Mouse (Mus musculus): Measurements from ENCODE around the gene Kcnq1.

Kcnq1 gene

GRCm38 (mm10) chr7:143364969-143365839 is 259.0 kb downstream of the Kcnq1 start:
- DNase-seq (ENCODE audit: low spot score in 2 of 2): no peak

GRCm38 (mm10) chr7:143367366-143368266 is 261.5 kb downstream of the Kcnq1 start:
- no peak for DNase-seq (ENCODE audit: low spot score in 2 of 2)

GRCm38 (mm10) chr7:143368267-143368643 is 262.1 kb downstream of the Kcnq1 start:
- no peak for DNase-seq (ENCODE audit: low spot score in 2 of 2)

- DNase-seq (ENCODE audit: low spot score in 2 of 2): no peak
These were observed 265.2 kb downstream of the Kcnq1 start for GRCm38 (mm10) chr7:143371336-143371735.

GRCm38 (mm10) chr7:143373265-143373664 is 267.1 kb downstream of the Kcnq1 start:
- no peak for DNase-seq (ENCODE audit: low spot score in 2 of 2)

GRCm38 (mm10) chr7:143375945-143376344 is 269.8 kb downstream of the Kcnq1 start:
- DNase-seq (ENCODE audit: low spot score in 2 of 2): no peak

GRCm38 (mm10) chr7:143380466-143381073 is 274.4 kb downstream of the Kcnq1 start:
- no peak for DNase-seq (ENCODE audit: low spot score in 2 of 2)

GRCm38 (mm10) chr7:143386632-143387031 is 280.5 kb downstream of the Kcnq1 start:
- DNase-seq (ENCODE audit: low spot score in 2 of 2): no peak

- DNase-seq (ENCODE audit: low spot score in 2 of 2): no peak
These were observed 282.9 kb downstream of the Kcnq1 start for GRCm38 (mm10) chr7:143388783-143389695.

- DNase-seq (ENCODE audit: low spot score in 2 of 2): no peak
These were observed 283.7 kb downstream of the Kcnq1 start for GRCm38 (mm10) chr7:143389860-143390259.

- DNase-seq (ENCODE audit: low spot score in 2 of 2): no peak
These were observed 284.3 kb downstream of the Kcnq1 start for GRCm38 (mm10) chr7:143390277-143390948.

- no peak for DNase-seq (ENCODE audit: low spot score in 2 of 2)
These were observed 289.0 kb downstream of the Kcnq1 start for GRCm38 (mm10) chr7:143395113-143395563.

- DNase-seq (ENCODE audit: low spot score in 2 of 2): no peak
These were observed 293.6 kb downstream of the Kcnq1 start for GRCm38 (mm10) chr7:143399756-143400155.

- DNase-seq (ENCODE audit: low spot score in 2 of 2): no peak
These were observed 294.4 kb downstream of the Kcnq1 start for GRCm38 (mm10) chr7:143400599-143400998.

- DNase-seq (ENCODE audit: low spot score in 2 of 2): no peak
These were observed 295.4 kb downstream of the Kcnq1 start for GRCm38 (mm10) chr7:143401429-143402016.

GRCm38 (mm10) chr7:143404296-143404695 is 298.1 kb downstream of the Kcnq1 start:
- DNase-seq (ENCODE audit: low spot score in 2 of 2): no peak

- DNase-seq (ENCODE audit: low spot score in 2 of 2): no peak
These were observed 301.9 kb downstream of the Kcnq1 start for GRCm38 (mm10) chr7:143407931-143408501.

GRCm38 (mm10) chr7:143408615-143409021 is 302.5 kb downstream of the Kcnq1 start:
- no peak for DNase-seq (ENCODE audit: low spot score in 2 of 2)

- no peak for DNase-seq (ENCODE audit: low spot score in 2 of 2)
These were observed 306.4 kb downstream of the Kcnq1 start for GRCm38 (mm10) chr7:143412606-143413005.

GRCm38 (mm10) chr7:143415070-143415469 is 308.9 kb downstream of the Kcnq1 start:
- no peak for DNase-seq (ENCODE audit: low spot score in 2 of 2)

Data from right cerebral cortex, postnatal 10 days (tissue).